Mouse (Mus musculus): ENCODE data around the gene Olfr1410.

- TF ChIP-seq CTCF (conservative IDR thresholded peaks at IDR 0.05; ENCODE audit: low read length) (no peak), NANOG (IDR thresholded peaks at IDR 0.05; ENCODE audit: borderline replicate concordance, low read length) (no peak)
Measured at GRCm38 (mm10) chr1:92638181-92638580, 32.6 kb downstream of the Olfr1410 start.
